Mouse (Mus musculus): ENCODE data around the gene Ptprs.
"Not testable (repeated sequence)": the region's sequence is repeated elsewhere in the genome, so short reads cannot be mapped to it uniquely, and the experiment has no call there.

Ptprs gene

GRCm38 (mm10) chr17:56476402-56476752, at the start of gene Ptprs:
Gene Ptprs, minus strand, starts transcription at chr17:56476483.
- DNase-seq (ENCODE audit: extremely low spot score, low read depth, low spot score) = peak; percentile 87

- DNase-seq (ENCODE audit: extremely low spot score, low read depth, low spot score) = no peak
Measured at GRCm38 (mm10) chr17:56524943-56525342, 48.7 kb upstream of the Ptprs start.

- DNase-seq (ENCODE audit: extremely low spot score, low read depth, low spot score) = no peak
Measured at GRCm38 (mm10) chr17:56522744-56523143, 46.5 kb upstream of the Ptprs start.

- DNase-seq (ENCODE audit: extremely low spot score, low read depth, low spot score) = no peak
Measured at GRCm38 (mm10) chr17:56515690-56516410, 39.6 kb upstream of the Ptprs start.

- DNase-seq (ENCODE audit: extremely low spot score, low read depth, low spot score) = no peak
Measured at GRCm38 (mm10) chr17:56514916-56515315, 38.6 kb upstream of the Ptprs start.

GRCm38 (mm10) chr17:56514330-56514729, 38.0 kb upstream of the Ptprs start:
- no peak for DNase-seq (ENCODE audit: extremely low spot score, low read depth, low spot score)

GRCm38 (mm10) chr17:56512310-56512709, 36.0 kb upstream of the Ptprs start, which contains the start of gene Znrf4:
Gene Znrf4, minus strand, starts transcription at chr17:56512431.
- no peak for DNase-seq (ENCODE audit: extremely low spot score, low read depth, low spot score)

GRCm38 (mm10) chr17:56511707-56512090, 35.4 kb upstream of the Ptprs start:
- no peak for DNase-seq (ENCODE audit: extremely low spot score, low read depth, low spot score)

GRCm38 (mm10) chr17:56510970-56511706, 34.9 kb upstream of the Ptprs start:
- no peak for DNase-seq (ENCODE audit: extremely low spot score, low read depth, low spot score)

- no peak for DNase-seq (ENCODE audit: extremely low spot score, low read depth, low spot score)
Measured at GRCm38 (mm10) chr17:56510473-56510969, 34.2 kb upstream of the Ptprs start.

- no peak for DNase-seq (ENCODE audit: extremely low spot score, low read depth, low spot score)
Measured at GRCm38 (mm10) chr17:56509707-56510472, 33.6 kb upstream of the Ptprs start.

GRCm38 (mm10) chr17:56509021-56509640, 32.8 kb upstream of the Ptprs start:
- no peak for DNase-seq (ENCODE audit: extremely low spot score, low read depth, low spot score)

- peak; percentile 85 for DNase-seq (ENCODE audit: extremely low spot score, low read depth, low spot score)
Measured at GRCm38 (mm10) chr17:56507161-56508068, 31.1 kb upstream of the Ptprs start.

GRCm38 (mm10) chr17:56506417-56507065, 30.3 kb upstream of the Ptprs start:
- DNase-seq (ENCODE audit: extremely low spot score, low read depth, low spot score) = no peak

- DNase-seq (ENCODE audit: extremely low spot score, low read depth, low spot score) = no peak
Measured at GRCm38 (mm10) chr17:56505401-56505800, 29.1 kb upstream of the Ptprs start.

- no peak for DNase-seq (ENCODE audit: extremely low spot score, low read depth, low spot score)
Measured at GRCm38 (mm10) chr17:56502526-56502925, 26.2 kb upstream of the Ptprs start.

GRCm38 (mm10) chr17:56501635-56502400, 25.5 kb upstream of the Ptprs start:
- not testable (repeated sequence) for DNase-seq (ENCODE audit: extremely low spot score, low read depth, low spot score)

GRCm38 (mm10) chr17:56499229-56499628, 22.9 kb upstream of the Ptprs start:
- DNase-seq (ENCODE audit: extremely low spot score, low read depth, low spot score) = no peak

- no peak for DNase-seq (ENCODE audit: extremely low spot score, low read depth, low spot score)
Measured at GRCm38 (mm10) chr17:56494480-56494879, 18.2 kb upstream of the Ptprs start.
